Mouse (Mus musculus) layer of hippocampus, postnatal 14 days (tissue): ENCODE measurements around the gene Trmt1l. TPM values are rescaled to one million over a fixed set of nuclear protein-coding genes. Genes with fewer than 3 reads are reported as not detected.
A peak's percentile ranks its signal among the peaks of the same experiment; 100 is the strongest.

Experiments
- DNase-seq, 2 experiments: peaks; one replicate each; pipeline ENCODE4 v3.0.0; 2021 to 2022; ENCODE audit warnings: low spot score in 2 of 2, mixed read lengths in 1 of 2
- microRNA-seq, 2 experiments: library from miRNA; unstranded; fragments of <30 nt; microRNA quantifications; one replicate each; pipeline ENCODE4 v1.2.0; 2021
- total RNA-seq, 2 experiments: library from RNA; stranded (reverse); gene quantifications; 2 replicates each; pipeline ENCODE4 v1.2.3; 2021

The Trmt1l gene
- total RNA-seq, 2 experiments from 2014 or later: 27.1 to 29.2 TPM

DNA sequence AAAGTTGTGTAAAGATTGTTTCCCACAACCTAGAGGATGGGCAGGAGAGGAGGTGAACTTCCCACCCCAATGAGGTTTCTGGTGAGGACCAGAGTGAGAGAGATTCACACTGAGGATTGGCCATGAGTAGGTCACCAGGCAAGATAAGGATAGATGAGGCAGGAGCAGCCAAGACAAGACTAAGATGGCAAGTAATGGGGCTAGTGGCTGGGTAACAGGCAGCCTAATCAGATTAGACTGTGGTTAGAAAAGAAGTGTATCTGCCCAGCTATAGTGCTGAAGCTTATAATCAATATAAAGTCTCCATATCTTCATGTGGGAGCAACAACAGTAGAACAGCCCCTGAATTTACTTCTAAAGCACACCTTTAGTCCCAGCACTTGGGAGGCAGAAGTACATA is 65.5 kb downstream of the Trmt1l start:
- DNase-seq: no peak

DNA sequence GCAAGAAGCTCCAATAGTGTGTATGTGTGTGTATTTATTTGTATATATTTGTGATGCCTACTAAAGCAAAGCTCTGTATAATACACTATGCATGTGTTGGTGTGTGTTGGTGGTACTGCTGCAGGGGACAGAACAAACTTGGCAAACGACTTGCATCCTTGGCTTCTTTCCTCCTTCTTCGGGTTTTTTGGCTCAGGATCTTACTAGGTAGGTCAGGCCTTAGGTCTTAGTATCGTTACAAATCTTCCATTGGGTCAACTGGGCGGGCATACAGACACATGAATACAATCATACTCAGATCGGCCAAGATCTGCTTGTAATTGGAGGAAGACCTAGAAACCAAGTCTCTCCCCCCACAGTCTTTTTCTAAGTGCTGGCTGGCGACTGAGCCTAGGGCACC is 66.4 kb downstream of the Trmt1l start:
- DNase-seq: peak in 1 of 2 experiments; percentile 23

DNA sequence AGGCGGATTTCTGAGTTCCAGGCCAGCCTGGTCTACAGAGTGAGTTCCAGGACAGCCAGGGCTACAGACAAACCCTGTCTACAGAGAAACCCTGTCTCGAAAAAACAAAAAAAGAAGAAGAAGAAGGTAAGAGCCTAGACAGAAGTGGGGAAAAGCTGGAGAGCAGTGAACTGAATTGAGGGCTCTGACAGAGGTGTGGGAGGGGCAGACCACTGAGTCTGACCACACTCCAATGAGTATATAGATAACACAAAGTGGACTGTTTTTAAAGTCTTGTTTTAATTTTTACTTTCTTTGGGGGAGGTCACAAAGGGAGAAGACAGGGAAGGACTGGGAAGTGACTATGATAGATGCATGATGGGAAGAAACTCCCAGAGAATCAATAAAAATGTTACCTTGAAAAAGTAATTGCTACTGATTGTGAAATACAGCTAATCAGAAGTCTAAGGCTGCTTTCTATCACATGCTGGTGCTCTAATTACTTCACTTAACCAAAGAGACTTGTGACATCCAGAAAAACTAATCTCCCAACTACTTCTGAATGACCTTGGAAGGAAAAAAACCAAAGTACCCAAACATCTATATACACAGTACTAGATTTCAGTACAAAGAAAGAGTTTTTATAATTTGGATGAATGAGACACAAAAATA is 67.4 kb downstream of the Trmt1l start:
- no peak for DNase-seq

DNA sequence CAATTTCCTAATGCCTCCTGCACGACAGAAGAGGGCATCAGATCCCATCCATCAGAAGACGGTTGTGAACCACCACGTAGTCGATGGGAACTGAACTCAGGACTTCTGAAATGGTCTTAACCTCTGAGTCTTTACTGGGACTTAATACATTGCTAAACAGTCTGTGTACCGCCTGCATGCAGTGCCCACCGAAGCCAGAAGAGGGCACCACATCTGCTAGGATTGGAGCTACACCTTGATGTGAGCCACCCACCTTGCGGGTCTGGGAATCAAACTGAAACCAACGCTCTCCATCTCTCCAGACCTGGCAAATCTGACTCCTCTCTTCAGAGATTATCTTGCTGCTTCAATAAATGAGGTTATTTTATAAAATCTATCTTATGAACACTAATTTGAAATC is 68.7 kb downstream of the Trmt1l start:
- no peak for DNase-seq

DNA sequence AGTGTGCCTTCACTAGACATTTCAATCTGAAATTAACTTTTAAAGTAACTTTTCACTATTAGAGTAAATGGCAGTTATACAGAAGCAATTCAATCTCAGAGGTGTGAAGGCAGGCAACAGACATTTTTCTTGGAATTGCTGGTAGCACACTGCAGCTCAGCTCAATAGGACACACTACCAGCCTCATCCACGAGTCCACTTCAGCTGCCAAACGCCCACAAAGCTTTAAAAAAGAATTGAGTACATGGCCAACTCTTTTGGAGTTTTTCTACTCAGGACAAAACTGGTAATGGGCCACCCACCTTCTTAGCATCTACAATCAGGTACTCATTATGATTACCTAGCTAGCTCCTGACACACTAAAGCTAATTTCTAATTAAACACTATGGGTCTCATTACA is 69.6 kb downstream of the Trmt1l start:
- no peak for DNase-seq

DNA sequence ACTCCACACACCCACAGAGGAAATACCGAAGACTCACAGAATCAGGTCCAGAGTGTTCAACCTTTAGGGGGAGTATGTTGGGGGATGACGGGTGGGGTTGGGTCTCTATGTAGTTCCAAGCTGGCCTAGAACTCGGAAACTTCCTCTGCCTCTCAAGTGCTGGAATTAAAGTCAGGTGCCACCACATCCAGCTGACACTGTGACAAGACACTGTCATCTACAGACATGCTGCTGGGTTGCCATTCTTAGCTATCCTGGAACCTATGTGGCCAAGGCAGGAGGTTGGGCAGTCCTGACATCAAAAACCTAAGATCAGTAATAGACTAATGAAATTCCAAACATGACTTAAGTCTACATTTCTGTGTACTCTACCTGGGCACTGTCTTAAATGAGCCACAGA is 70.0 kb downstream of the Trmt1l start:
- no peak for DNase-seq

DNA sequence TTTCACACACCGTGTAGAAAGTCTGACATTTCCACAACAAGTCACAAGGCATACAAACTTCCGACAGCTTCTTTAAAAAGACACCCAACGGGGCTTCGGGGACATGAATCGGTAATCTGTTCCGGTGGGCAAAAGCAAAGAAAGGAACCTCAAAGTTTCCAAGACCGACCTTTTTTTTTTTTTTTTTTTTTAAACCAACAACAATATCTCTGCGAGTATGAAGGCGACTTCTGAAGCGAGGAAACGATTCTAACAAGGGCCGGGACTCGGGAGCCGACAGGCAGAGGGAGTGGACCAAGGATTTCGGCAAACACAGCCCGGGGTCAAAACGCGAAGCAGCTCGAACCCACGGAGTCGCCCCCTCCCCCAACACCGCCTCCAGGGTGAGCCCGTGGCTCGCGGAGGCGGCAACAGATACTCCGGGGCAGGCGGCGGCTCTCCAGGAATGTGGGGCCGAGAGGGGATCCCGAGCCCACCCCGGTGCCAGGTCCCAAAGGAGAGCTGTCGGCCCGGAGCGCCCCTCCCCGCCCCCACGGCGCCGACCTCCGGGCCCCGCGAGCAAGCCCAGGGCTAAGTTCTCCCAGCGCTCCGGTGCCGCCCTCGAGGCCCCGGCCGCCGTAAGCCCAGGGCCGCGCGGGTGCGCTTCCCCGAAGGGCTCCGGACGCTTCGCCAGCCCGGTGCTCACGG is 71.6 kb downstream of the Trmt1l start:
- DNase-seq: peak; percentile 40 to 41

DNA sequence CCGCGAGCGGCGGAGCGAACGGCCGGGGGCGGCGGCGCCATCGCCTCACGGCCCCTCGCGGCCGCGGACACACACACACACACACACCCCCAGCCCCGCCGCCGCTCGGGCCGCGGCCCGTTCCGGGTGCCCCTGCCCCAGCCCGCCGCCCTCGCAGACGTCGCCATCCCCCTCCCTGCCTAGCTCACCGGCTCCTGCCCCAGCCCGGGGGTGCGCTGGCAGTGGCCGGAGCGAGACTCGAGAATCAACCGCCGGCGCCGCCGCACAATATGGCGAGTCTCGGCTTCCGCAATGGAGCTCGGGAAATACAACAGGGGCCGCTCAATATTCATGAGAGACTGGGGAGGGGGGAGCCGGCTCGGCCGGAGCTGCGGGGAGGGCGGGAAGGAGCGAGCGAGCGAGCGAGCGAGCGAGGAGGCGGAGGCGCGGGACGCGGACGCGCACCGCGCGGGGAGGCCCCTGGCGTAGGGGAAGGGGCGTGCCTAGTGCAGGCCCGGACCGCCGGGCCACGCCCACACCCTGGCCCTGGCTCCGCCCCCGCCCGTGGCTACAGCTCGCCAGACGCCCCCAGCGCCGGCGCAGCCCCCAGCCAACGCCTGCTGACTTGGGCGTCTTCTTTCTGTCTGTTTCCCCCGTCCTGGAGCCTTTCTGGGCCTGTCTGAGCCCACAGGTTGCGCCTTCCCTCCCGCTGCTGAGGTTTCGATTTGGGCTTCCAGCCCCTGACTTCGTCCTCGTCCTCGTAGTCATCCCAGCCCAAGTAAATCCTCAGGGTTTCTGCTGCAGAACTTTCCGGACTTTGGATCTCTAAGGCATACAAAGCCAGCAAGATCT is 72.4 kb downstream of the Trmt1l start, which contains the start of gene Rnf2:
Gene Rnf2 (minus strand): TSS at position 425 of the 831 bp plus-strand sequence.
- peak; percentile 86 to 87 for DNase-seq

Small RNAs within 50 kb of the gene (microRNA-seq; reads per million reads assigned to microRNA genes)
- gene Mir7682: 1.4 to 2.7 reads per million in 2 experiments

Other genes with a start within 250 kb of the Trmt1l start
- gene Gm47985, start 246.0 kb upstream of the Trmt1l start, total RNA-seq: not detected
- not detected for gene Gm8947, start 236.2 kb upstream of the Trmt1l start, total RNA-seq
- not detected for gene Gm47995, start 230.1 kb upstream of the Trmt1l start, total RNA-seq
- not detected for gene 3110040M04Rik, start 224.4 kb upstream of the Trmt1l start, total RNA-seq
- not detected for gene Gm47996, start 218.4 kb upstream of the Trmt1l start, total RNA-seq
- 100 to 1,000 TPM in 1 of 2 experiments, 10 to 100 TPM in 1; 98.2 to 101 TPM for gene Ivns1abp, start 84.1 kb upstream of the Trmt1l start, total RNA-seq
- gene Swt1, start 87 bp upstream of the Trmt1l start, total RNA-seq: 10 to 100 TPM; 10.8 to 11.0 TPM
- 10 to 100 TPM; 37.0 to 40.7 TPM for gene Rnf2, start 72.4 kb downstream of the Trmt1l start, total RNA-seq
- 1 to 10 TPM; 4.2 to 4.5 TPM for gene Fam129a, start 142.6 kb downstream of the Trmt1l start, total RNA-seq